Mouse (Mus musculus): ENCODE results near the gene Ppp2r2d.

The Ppp2r2d gene

GRCm38 (mm10) chr7:138923756-138924425, 78.0 kb downstream of the Ppp2r2d start:
- no peak for DNase-seq (ENCODE audit: low spot score)

GRCm38 (mm10) chr7:138928456-138928855, 82.6 kb downstream of the Ppp2r2d start:
- no peak for DNase-seq (ENCODE audit: low spot score)
